Mouse (Mus musculus) ES-Bruce4 (cell line): ENCODE data around the gene Ubc. TPM values are rescaled to one million over a fixed set of nuclear protein-coding genes. Genes with fewer than 3 reads are reported as not detected.

Experiments
- H3K27ac ChIP-seq: 2 replicates; pipeline ENCODE4 v1.5.1; 2012; ENCODE audit warnings: low read length, inconsistent platforms; ENCODE audit not compliant: insufficient read depth
- H3K27me3 ChIP-seq: 2 replicates; pipeline ENCODE4 v1.6.1; 2012; ENCODE audit warnings: mild to moderate bottlenecking, low read length, inconsistent platforms; ENCODE audit not compliant: control insufficient read depth, poor library complexity, insufficient read depth, severe bottlenecking
- H3K36me3 ChIP-seq: 2 replicates; pipeline ENCODE4 v1.6.1; 2012; ENCODE audit warnings: inconsistent platforms, mild to moderate bottlenecking, low read length, moderate library complexity; ENCODE audit not compliant: control insufficient read depth, poor library complexity, insufficient read depth, severe bottlenecking
- H3K4me1 ChIP-seq: one replicate; pipeline ENCODE4 v1.8.1; 2011; ENCODE audit warnings: low read length; ENCODE audit not compliant: control insufficient read depth, insufficient read depth
- H3K4me3 ChIP-seq: 2 replicates; pipeline ENCODE4 v1.5.1; 2011; ENCODE audit warnings: low read depth, mild to moderate bottlenecking, low read length
- H3K9ac ChIP-seq: 2 replicates; pipeline ENCODE4 v1.6.1; 2012; ENCODE audit warnings: low read depth, mild to moderate bottlenecking, inconsistent platforms; ENCODE audit not compliant: poor library complexity, severe bottlenecking
- H3K9me3 ChIP-seq: replicated peaks from 2 replicates; pipeline ENCODE4 v1.6.1; 2012; ENCODE audit warnings: mild to moderate bottlenecking, low read length, inconsistent platforms; ENCODE audit not compliant: control insufficient read depth, poor library complexity, insufficient read depth, severe bottlenecking
- CTCF ChIP-seq: IDR thresholded peaks from one replicate; pipeline ENCODE4 v1.8.1; 2011; ENCODE audit warnings: low read depth, low read length
- EP300 ChIP-seq: IDR thresholded peaks from 2 replicates; pipeline ENCODE4 v1.6.1; 2011; ENCODE audit warnings: low read depth, low read length; ENCODE audit not compliant: insufficient read depth
- POLR2A ChIP-seq: IDR thresholded peaks from one replicate; pipeline ENCODE4 v1.8.1; 2011; ENCODE audit warnings: low read length; ENCODE audit not compliant: insufficient read depth
- polyA plus RNA-seq: library from polyadenylated mRNA; stranded (reverse); fragments of >200 nt; gene quantifications from 2 replicates; pipeline ENCODE4 v1.2.4, GENCODE M21; 2011; ENCODE audit warnings: low read depth; ENCODE audit not compliant: missing spikeins, insufficient read depth, insufficient read length

The Ubc gene
- polyA plus RNA-seq, 1 experiment: 334 TPM

GRCm38 (mm10) chr5:125355650-125356049 is 34.4 kb downstream of the Ubc start:
- H3K9ac ChIP-seq: no peak overlapping the region
- H3K4me3 ChIP-seq: no peak overlapping the region
- no peak overlapping the region for H3K27ac ChIP-seq
- H3K4me1 ChIP-seq: peaks cover 7% of the 10 kb centered on the region
- no peak for TF ChIP-seq EP300
- no peaks in the 10 kb centered on the region for H3K9me3 ChIP-seq
- no peaks in the 10 kb centered on the region for H3K36me3 ChIP-seq
- H3K27me3 ChIP-seq: no peaks in the 10 kb centered on the region

GRCm38 (mm10) chr5:125354885-125355492 is 35.0 kb downstream of the Ubc start:
- H3K9ac ChIP-seq: no peak overlapping the region
- no peak for TF ChIP-seq POLR2A
- no peak for TF ChIP-seq EP300
- no peak for TF ChIP-seq CTCF
- no peaks in the 10 kb centered on the region for H3K9me3 ChIP-seq
- no peak overlapping the region for H3K4me3 ChIP-seq
- no peak overlapping the region for H3K27ac ChIP-seq
- no peaks in the 10 kb centered on the region for H3K36me3 ChIP-seq
- no peaks in the 10 kb centered on the region for H3K27me3 ChIP-seq
- H3K4me1 ChIP-seq: peaks cover 7% of the 10 kb centered on the region

- H3K27me3 ChIP-seq: no peaks in the 10 kb centered on the region
- TF ChIP-seq EP300 (no peak), CTCF (peak; percentile 47)
Observed at GRCm38 (mm10) chr5:125352781-125353294, 37.2 kb downstream of the Ubc start.

GRCm38 (mm10) chr5:125351939-125352338 is 38.1 kb downstream of the Ubc start:
- Histone ChIP-seq H3K9ac (no peak overlapping the region), H3K27ac (no peak overlapping the region), H3K27me3 (no peaks in the 10 kb centered on the region), H3K9me3 (no peaks in the 10 kb centered on the region), H3K36me3 (no peaks in the 10 kb centered on the region), H3K4me1 (peaks cover 7% of the 10 kb centered on the region), H3K4me3 (no peak overlapping the region)
- no peak for TF ChIP-seq CTCF
- no peak for TF ChIP-seq EP300
- no peak for TF ChIP-seq POLR2A

More at GRCm38 (mm10) chr5:125352781-125353294, 37.2 kb downstream of the Ubc start:
- H3K4me3 ChIP-seq: no peak overlapping the region
- H3K4me1 ChIP-seq: peaks cover 7% of the 10 kb centered on the region
- no peak overlapping the region for H3K9ac ChIP-seq
- H3K27ac ChIP-seq: no peak overlapping the region
- no peaks in the 10 kb centered on the region for H3K36me3 ChIP-seq
- no peaks in the 10 kb centered on the region for H3K9me3 ChIP-seq

GRCm38 (mm10) chr5:125351057-125351456 is 38.9 kb downstream of the Ubc start:
- no peak for TF ChIP-seq POLR2A
- TF ChIP-seq EP300: no peak
- no peak for TF ChIP-seq CTCF
- Histone ChIP-seq H3K27ac (no peak overlapping the region), H3K9ac (no peak overlapping the region), H3K9me3 (no peaks in the 10 kb centered on the region), H3K4me3 (no peak overlapping the region), H3K36me3 (no peaks in the 10 kb centered on the region), H3K4me1 (peaks cover 7% of the 10 kb centered on the region), H3K27me3 (no peaks in the 10 kb centered on the region)

GRCm38 (mm10) chr5:125349391-125349790 is 40.6 kb downstream of the Ubc start:
- Histone ChIP-seq H3K4me1 (no peaks in the 10 kb centered on the region), H3K4me3 (no peak overlapping the region), H3K27ac (no peak overlapping the region), H3K9me3 (no peaks in the 10 kb centered on the region), H3K9ac (no peak overlapping the region), H3K27me3 (no peaks in the 10 kb centered on the region), H3K36me3 (no peaks in the 10 kb centered on the region)
- TF ChIP-seq POLR2A (no peak), CTCF (no peak), EP300 (no peak)
